Mouse (Mus musculus) frontal cortex, postnatal 36 days (tissue): ENCODE data around the gene Cmtm3.
A peak's percentile ranks its signal among the peaks of the same experiment; 100 is the strongest.

Experiments used
- DNase-seq, 2 experiments: peaks; one replicate each; pipeline ENCODE4 v3.0.0; 2022; ENCODE audit warnings: low spot score in 2 of 2

The Cmtm3 gene

DNA sequence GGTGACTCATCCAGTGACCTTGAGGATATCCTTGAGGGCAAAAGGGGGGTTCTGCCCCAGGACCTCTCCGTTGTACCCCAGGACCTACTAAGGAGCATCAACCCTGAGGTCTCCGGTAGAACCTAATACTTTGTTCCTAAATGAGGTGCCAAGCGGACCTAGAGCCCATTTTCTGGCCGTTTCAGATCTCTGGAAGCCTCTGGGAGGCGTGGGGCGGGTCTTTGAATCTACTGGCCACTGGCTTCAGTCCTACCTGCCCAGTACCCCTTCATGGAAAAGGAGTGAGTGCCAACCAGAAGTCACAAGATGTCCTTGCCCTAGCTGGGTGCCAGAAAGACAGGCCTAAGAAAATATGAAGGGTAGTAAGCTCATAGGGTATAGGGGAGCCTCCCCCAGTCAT, 2.5 kb downstream of the Cmtm3 start:
- no peak for DNase-seq

DNA sequence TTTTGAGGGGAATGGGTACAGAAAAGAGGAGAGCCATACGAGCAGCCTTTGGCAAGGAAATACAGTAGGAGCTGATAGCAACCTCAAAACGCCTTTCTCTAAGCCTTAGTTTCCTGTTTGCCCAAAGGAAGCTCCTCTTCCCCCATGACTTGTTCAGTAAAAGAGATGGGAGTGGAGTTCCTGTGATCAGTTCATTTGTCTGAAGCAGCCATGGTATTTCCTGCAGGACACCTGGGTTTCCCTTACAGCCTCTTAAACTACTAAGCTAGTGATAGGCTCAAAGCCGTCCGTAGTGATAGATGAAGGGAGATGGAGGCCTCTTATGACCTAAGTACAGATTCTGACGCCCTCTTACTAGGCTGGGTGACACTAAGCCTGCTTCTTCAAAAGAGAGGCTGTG, 3.2 kb downstream of the Cmtm3 start:
- DNase-seq, result no peak

DNA sequence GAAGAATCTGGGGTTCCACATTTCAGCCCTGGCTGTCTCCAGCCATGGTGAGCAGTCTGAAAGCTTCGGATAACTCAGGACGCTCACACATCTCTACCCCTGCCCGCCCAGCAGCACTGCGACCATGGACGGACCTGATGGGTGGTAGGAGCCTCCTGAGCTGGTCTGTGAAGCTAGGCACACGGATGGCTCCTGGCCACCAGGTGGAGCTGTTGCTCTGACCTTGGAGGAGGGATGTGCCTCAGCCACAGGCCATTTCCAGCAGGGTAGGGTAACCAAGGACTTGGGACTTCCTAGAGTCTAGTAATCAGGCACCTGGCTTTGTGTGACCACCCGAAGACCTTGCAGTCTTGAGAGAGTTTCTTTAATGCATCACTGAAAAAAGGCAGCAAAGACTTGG, 4.7 kb downstream of the Cmtm3 start:
- DNase-seq, result peak; percentile 82 to 84

DNA sequence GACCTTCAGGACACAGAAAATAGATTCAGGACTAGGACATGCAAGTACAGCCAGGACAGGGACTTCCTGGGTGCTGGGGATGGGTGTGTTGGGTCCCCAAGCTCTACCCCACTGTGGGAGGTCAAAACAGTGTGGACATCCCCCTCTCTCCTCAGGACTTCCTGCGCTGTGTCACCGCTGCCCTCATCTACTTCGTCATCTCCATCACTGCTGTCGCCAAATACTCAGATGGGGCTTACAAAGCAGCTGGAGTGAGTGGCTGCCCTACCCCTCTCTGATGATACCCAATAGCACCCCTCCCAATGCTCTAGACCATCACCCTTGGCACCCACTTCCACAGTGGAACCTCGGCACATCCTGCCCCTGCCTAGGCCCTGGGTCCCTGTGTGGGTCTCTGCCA, 5.4 kb downstream of the Cmtm3 start:
- no peak for DNase-seq

DNA sequence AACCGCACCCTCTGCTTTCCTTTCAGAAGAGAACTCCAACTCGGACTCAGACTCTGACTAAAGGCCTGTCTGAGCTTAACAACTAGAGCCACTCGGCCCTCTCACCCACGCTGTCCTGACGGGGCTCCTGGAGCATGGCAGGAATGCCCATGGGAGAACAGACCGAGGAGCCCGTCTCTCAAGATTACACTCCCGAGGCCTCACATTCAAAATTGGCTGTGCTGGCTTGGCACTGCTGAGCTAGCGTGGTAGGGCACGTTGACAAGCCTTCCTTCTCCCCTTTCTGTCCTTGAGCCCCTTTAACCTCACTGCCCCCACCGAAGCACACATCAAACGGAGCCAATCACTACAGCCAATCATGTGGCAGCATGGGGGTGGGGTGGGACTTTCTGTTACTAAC, 7.5 kb downstream of the Cmtm3 start:
- no peak for DNase-seq

DNA sequence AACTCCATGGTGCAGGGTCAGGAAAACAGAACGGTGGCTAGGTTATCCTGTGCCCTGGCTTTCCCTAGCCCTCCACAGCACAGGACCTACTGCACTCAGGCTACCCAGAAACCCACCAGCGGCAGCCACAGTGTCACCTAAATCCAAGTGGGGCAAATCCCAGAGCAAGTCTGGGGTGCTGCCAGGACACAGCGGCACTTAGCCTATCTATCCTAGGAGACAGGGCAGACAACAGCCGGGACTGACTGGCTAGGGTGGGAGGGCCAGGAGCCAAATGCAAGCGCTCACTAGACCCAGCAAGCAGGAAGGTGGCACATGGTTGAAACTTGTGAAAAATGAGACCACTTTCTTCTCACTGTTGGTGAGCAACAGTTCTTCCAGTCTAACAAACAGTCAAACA, 9.8 kb downstream of the Cmtm3 start:
- no peak for DNase-seq

DNA sequence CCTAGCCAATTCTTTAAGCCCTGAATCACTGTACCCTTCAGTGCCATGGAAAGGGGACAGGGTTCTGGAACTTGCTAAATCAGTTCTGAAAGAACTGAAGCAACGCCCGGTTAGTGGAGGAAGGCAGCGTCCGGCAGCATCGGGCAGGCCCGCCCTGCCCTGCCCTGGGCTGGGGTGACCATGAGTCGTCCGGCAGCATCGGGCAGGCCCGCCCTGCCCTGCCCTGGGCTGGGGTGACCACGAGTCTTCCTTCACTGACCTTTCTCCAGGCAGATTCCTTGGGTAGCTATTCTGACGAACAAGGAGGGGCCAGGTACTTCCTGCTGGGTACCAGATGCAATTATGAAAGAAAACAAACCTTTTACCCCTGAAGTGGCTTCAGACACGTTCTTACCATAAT, 10.8 kb downstream of the Cmtm3 start:
- no peak for DNase-seq

DNA sequence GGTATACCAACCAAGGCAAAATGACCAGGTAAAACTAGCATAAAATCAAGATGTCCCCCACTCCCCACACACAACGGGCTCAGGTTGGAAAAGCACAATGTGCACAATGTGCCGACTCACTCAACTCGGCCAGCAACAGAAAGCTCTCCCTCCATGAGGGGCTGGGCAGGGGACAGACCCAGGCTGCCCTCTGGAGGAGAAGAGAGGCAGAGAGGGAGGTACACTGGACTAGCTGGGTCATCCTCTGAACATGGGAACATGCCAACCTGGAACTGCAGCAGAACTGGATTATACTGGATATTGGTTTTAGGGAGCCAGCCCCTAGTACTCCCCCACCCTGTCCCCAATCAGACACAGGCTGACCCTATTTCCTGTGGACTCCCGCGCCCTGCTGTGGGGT, 14.0 kb downstream of the Cmtm3 start:
- no peak for DNase-seq

DNA sequence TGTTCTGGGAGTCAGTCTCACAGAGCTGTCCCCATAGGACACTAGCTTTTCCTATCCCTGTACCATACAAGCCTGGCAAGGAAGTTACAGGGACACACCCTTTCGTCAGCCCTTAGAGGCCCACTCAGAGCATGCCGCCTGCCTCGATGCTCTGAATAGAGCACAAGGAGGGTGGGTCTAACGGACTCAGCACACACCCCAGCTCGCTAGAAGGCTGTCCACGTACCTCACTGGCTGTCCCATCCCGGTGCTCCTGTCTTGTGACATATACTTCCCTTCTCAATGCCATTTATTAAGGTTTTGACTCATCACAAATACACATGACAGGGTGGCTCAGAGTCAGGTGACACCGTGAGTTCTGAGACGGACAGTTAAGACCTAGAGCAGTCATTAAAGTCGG, 15.3 kb downstream of the Cmtm3 start:
- DNase-seq, result no peak

DNA sequence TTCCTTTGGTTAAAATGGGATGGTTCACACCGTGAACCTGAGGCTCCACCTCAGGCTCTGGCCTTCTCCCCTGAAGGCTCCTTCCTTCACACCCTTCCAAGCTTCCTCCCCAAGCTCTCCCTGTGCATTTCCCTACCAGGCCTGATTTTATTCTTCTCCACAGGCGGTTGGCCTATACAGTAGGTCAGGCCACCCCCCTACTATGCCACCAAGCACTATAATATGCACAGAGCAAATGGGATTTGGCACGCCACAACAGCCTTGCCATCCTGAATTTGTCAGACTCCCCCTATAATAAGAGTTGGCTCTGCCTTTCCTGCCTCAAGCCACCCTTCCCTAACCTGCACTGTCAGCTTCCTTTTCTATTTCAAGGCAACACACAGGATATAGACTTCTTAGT, 19.4 kb downstream of the Cmtm3 start:
- no peak for DNase-seq

DNA sequence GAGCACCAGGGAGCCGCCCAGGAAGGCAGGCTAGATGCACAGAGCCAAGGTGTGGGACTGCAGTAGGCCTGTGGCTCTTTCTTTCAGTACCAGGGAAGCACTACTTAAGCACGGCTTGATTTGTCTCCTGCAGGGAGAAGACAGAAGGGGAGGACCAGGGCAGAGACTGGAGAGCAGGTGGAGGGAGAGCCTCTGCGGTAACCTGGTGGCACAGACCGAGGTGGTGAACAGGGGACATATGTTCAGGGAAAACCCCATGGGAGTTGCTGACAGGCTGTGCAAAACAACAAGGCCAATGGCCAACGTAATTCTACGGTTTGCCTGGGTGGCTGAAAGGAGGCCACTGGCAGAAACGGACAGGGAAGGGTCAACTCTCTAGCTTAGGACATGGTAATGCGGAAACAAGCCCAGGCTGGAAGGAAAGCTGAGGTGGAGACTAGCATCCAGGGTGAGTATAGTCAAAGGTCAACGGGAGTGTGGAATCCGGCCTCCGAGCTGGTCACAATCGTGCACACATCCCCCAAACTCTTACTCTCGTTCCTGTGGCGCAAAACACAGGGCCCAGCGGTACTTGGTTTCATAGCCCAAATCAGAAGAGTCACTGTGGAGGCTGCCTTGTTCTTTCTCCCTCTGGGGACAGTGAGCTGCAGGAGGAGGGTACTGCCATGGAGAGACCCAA, 20.7 kb downstream of the Cmtm3 start:
- no peak for DNase-seq

DNA sequence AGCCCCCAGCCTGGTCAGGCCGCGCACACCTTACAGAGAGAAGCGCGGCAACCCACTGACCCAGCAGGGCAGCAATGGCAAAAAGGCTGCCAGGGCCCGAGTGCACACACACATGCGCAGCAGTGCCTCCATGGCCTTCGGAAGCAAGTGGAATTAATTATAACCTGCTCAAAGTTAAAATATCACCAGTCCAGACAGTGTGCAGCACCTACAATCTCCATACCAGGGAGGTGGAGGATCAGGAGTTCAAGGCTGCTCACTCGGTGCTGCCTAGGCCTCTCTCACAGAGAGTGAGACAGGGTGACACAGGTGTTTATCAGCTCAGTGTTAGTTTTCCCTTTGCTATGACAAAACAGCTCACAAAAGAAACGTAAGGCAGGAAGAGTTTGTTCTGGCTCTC, 26.5 kb downstream of the Cmtm3 start:
- DNase-seq, result no peak

DNA sequence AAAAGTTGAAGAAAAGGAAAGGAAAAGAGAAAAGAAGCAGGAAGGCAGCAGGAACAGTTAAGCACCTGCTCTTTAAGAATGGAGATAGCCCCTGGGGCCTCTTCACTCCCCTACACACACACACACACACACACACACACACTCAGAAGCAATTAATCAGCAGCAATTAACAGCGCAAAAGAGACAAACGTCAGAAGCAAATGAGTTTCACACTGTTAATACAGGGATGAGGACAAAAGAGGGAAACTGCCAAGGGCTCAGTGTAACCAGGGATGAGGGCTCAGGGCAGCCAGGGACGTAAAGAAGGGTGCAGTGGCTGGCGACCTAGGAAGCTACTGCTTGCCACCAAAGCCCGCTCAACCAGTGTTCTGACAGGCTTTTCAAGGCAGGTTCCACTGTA, 28.2 kb downstream of the Cmtm3 start:
- DNase-seq, result no peak

DNA sequence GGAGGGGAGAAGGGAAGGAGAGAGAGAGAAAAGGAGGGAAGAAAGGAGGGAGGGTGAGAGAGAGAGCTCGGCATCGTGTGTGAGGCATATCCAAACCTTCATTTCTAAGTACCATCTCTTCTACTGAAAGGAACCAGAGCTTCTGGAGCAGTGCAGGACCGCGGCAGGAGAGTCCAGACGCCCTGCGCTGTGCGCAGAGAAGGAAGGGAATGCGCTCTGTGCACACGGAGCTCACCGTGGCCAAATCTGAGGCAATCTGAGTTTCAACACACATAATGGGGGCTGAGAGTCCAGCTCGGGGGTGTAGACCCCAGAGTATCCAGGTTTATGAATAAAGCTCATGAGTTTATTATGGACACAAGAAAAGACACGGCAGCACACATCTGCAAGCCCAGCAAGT, 30.4 kb downstream of the Cmtm3 start:
- no peak for DNase-seq

DNA sequence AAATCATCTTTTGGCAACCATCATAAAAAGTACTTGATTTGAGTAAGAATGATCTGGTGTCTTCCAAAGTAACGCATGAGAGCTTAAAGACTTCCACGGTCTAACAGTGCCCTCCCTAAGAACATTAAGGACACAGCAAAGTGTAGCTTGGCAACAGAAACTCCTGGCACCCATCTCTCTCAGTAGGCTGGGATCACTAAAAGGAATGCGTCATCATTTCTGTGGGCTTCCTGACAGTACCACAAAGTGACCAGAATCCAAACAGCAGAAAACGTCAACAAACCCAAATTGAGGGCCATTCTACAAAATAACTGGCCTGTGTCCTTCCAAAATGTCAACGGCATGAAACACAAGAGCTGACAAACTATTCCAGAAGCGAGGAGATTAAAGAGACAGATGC, 30.9 kb downstream of the Cmtm3 start:
- DNase-seq, result no peak

DNA sequence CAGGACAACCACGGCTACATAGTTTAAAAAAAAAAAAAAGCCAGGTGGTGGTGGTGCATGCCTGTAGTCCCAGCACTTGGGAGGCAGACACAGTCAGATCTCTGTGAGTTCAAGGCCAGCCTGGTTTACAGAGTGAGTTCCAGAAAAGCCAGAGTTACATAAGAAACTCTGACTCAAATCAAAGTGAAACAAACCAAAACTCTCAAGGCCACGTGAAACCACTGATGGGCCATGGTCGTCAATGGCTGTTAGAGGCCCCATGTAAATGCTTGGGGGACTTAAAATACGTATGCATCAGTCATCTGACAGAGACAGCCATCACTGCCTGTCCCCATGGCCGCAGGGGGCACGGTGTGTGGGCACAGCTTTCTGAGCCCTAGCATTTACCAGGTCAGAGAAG, 31.9 kb downstream of the Cmtm3 start:
- DNase-seq, result no peak

DNA sequence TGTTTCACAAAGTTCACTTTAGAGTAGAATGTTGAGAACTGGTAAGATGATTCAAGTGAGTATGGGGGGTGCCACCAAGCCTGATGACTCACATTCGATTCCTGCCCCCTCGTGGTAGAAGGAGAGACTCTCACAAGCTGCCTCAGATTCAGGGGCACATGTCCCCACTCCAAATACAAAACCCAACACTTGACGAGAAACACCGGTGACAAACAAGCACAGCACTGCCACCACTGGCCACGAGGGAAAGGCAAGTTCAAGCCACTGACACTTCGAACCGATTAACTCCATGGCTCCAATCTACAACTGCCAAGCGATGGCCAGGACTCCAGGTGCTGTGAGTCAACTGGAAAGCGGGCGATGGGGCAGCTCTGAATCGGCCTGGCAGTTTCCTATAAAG, 34.6 kb downstream of the Cmtm3 start:
- DNase-seq, result no peak

DNA sequence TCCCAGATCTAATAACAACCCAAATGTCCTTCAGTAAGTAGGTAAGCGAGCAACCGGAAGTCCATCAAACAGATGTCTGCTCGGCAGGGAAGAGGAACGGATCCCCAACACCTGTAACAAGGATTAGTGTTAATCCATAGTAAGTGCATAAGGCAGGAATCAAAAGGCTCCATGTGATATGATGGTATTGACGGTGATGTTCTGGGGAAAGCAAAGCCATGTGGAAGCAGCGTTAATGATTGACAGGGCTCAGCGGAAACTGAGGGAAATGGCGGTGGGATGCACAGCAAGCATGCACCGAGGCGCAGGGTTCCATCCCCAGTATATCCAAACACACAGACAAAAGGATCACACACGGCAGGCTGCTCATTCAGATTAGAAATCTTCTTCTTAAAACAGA, 35.1 kb downstream of the Cmtm3 start:
- no peak for DNase-seq

DNA sequence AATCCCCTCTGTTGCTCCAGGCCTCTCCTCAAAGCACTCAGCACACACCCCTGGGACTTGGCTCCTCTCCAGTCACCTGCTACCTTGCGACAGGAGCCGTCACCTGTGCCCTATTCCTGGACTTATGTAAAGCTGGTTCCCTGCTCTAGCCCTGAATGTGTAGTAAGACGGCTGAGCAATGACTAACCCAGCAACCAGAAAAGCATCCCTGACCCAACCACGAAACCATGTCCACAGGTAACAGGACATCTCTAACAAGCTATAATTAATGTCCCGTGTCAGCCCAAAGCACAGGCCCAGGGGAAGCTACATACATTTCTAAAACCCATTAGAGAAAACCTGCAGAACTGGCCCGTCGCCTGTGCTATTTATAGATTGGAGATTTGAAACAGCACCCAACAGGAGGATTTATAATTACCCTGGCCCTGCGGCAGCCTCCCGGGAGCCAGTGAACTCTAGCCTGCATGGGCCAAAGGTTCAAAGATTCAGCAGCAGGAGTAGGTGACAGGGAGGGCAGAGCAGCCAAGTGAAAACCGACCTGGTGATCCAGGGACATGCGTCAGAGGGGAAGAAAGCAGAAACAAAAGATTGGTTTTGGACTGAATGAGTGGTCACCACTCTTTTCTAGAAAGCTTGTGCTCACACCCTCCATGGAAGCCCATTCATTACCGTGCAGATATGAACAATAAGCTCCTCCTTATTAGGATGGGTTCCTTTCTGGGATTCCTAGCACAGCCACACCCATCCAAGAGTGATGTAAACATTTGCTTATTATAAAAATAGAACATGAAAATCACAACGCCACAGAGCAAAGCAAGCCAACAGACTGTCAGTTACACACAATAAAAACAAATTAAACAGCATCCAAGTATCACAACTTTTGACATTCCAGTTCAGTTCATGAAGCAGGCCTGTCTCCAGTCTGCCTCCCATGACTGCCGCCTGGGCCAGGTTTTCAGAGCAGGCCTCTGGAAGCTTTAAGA, 35.9 kb downstream of the Cmtm3 start:
- no peak for DNase-seq

DNA sequence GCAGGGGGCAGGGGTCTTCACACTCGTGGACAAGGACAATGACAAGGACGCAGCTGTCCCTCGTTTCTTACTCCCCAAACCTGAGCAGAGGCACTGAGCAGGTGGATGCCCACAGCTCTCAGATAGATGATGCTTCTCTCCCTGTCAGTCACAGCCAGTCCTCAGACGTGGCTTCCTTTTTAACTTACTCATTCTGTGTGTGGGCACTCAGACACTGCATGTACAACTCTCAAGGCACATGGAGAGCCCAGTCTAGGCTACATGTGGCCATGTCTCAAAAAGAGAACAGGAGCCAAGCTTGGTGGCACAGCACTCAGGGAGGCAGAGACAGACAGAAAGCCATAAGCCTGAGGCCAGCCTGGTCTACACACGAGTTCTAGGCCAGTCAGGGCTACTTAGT, 36.7 kb downstream of the Cmtm3 start:
- DNase-seq, result no peak

DNA sequence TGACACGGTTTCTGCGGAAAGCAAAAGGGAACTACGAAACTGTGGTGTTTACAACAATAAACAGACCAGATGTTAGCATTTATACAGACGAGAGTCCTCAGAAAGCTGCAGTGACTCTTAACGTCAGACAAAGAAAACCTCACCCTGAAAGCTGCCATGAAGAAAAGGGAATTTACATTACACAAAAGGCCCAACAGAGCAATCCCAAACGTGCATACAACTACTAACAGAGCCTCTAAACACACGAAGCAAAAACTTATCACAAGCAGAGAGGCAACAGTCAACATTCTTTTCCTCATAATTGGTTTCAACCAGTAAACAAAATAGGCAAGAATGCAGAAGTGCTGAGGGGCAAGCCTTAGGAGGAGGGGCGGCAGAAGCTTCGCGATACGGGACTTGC, 37.5 kb downstream of the Cmtm3 start:
- no peak for DNase-seq

DNA sequence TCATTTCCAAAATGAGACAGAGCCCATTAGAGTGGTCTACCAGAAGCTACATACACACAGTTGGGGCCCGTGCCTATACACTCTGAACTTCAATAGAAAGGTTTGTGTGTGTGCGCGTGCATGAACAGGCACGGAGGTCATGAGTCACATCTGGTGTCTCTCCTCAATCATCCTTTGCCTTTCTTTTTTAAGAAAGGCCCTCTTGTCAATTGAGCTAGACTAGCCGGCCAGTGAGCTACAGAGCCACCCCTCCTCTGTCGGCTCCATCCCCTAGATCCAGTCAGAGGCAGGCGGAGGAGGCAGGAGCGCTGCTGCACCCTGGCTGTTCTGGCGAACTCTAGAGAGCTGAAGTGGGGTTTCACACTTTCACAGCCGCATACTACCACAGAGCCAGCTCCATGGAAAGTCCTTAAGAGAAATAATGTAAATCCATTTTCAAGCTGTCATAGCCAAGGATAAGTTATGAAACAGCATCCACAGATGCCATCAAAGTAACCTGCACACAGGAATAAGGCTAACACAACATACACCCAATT, 40.2 kb downstream of the Cmtm3 start:
- no peak for DNase-seq

DNA sequence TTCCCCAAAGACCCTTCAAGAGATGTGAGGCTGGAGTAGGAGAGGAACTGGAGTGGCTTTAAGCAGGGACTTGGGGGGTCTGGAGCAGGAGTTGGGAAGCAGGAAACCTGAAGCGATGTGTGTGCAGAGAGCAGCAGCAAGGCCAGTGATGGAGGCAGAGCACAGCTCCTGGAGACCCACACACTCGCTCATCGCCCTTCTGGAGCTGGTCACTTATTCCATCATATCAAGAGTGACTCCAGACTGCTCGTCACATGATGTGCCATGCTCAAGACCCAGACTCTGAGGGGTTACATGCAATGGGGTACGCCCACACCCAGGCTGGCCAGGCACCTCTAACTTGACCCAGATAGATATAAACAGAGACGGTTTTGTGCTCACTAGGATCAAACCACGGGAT, 41.1 kb downstream of the Cmtm3 start:
- DNase-seq, result no peak
